Mouse (Mus musculus): ENCODE measurements around the gene Aunip.

GRCm38 (mm10) chr4:134559154-134559553, 48.4 kb downstream of the Aunip start:
- TF ChIP-seq CTCF (IDR thresholded peaks at IDR 0.05; ENCODE audit: low read depth, low read length), result no peak
- no peak for TF ChIP-seq GATA1 (IDR thresholded peaks at IDR 0.05; ENCODE audit: borderline replicate concordance, low read length)
- no peak for TF ChIP-seq POLR2AphosphoS5 (IDR thresholded peaks at IDR 0.05; ENCODE audit: insufficient replicate concordance, low read depth, low read length)
- no peak for TF ChIP-seq TAL1 (conservative IDR thresholded peaks at IDR 0.05; ENCODE audit: low read depth, low read length)

Data from G1E (cell line).